Comparison of ENCODE assay signal across 4 mouse cellular contexts in genomic region chr4:132288840-132289239, GRCm38 (mm10). TPM values are rescaled to one million over a fixed set of nuclear protein-coding genes. Genes with fewer than 3 reads are reported as not detected.
"Had no signal": no experiment of that assay in that cellular context is flagged by ENCODE, and none has a peak within 500 bp of the region (broad histone marks: within the 10 kb centered on the region; RNA-seq: fewer than 3 reads in every experiment).

No protein-coding gene starts in this region.

RNA-seq across cellular contexts. Expression of gene Rab42, which starts 14.3 kb away (rescaled TPM):
- total RNA-seq: liver, adult 2 months; megakaryocyte, adult 5-6 weeks; megakaryocyte-erythroid progenitor cell, adult 5-6 weeks; monocyte, adult 5-6 weeks had no signal
- polyA plus RNA-seq: liver, adult 2 months had no signal
